Mouse (Mus musculus) testis, adult 2 months (tissue): ENCODE results near the gene Zfhx3. TPM values are rescaled to one million over a fixed set of nuclear protein-coding genes. Genes with fewer than 3 reads are reported as not detected.

Experiments
- H3K27ac ChIP-seq: fragments of 200-500 bp; 2 replicates; pipeline ENCODE4 v1.5.1; 2012; ENCODE audit warnings: low read depth, low read length; ENCODE audit not compliant: control insufficient read depth, insufficient read depth
- H3K27me3 ChIP-seq: fragments of 200-500 bp; 2 replicates; pipeline ENCODE4 v1.6.1; 2012; ENCODE audit warnings: mild to moderate bottlenecking, low read length, moderate library complexity; ENCODE audit not compliant: control insufficient read depth, insufficient read depth
- H3K36me3 ChIP-seq: fragments of 200-500 bp; 2 replicates; pipeline ENCODE4 v1.6.1; 2012; ENCODE audit warnings: mild to moderate bottlenecking, low read length; ENCODE audit not compliant: control insufficient read depth, insufficient read depth
- H3K4me1 ChIP-seq: fragments of 200-500 bp; 2 replicates; pipeline ENCODE4 v1.6.1; 2012; ENCODE audit warnings: low read length; ENCODE audit not compliant: control insufficient read depth, insufficient read depth
- H3K4me3 ChIP-seq: fragments of 200-500 bp; 2 replicates; pipeline ENCODE4 v1.5.1; 2012; ENCODE audit warnings: low read depth, mild to moderate bottlenecking, low read length, moderate library complexity, mixed read lengths; ENCODE audit not compliant: control insufficient read depth
- CTCF ChIP-seq: fragments of 200-500 bp; IDR thresholded peaks from 2 replicates; pipeline ENCODE4 v1.5.1; 2012; ENCODE audit warnings: low read depth, mild to moderate bottlenecking, inconsistent platforms, low read length, moderate library complexity; ENCODE audit not compliant: control insufficient read depth, insufficient read depth, insufficient replicate concordance
- POLR2A ChIP-seq: fragments of 200-500 bp; IDR thresholded peaks from 2 replicates; pipeline ENCODE4 v1.6.1; 2012; ENCODE audit warnings: low read depth, mild to moderate bottlenecking, inconsistent platforms, low read length, moderate library complexity; ENCODE audit not compliant: control insufficient read depth
- polyA plus RNA-seq: library from polyadenylated mRNA; depleted of rRNA; stranded (reverse); fragments of >200 nt; gene quantifications from 2 replicates; pipeline ENCODE4 v1.2.3, GENCODE M21; 2012

The Zfhx3 gene
- polyA plus RNA-seq, 1 experiment = 11.9 TPM

DNA sequence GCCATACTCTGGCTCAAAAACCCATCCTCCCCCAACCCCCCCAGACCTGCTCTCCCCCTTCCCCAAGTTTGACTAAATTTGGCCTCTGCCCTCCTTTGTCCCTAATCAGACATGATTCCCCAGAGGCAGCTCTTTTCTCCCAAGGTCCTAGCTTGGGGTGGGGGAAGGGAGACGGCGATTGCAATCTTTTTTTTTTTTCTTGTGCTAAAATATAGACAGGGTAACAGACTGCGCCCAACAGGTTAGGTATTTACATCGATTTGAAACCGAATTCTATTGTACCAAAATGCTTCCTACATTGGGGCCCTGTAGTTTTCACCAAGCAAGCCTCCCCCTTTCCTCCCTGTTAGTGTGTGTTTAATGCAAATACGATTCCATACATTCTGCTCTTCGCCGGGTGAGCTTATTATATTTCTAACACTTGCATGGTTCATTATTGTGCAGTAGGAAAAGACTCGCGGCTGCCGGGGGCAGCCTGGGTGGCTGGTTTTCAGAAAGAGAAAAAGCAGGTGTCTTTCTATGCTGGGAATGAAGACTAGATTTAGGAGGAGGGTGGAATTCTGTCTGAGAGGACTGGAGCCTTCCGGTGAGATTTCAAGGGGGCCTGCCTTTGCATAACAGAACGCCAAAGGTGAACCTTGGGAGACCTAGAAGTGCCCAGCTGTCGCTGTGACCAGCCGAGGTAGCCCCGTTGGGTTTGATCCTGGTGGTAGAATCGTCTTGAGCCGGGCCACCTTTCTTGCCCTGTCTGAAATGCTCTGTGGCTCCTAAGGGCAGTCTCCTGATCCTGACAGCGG is 771.1 kb downstream of the Zfhx3 start:
- Histone ChIP-seq H3K36me3 (no peaks in the 10 kb centered on the region), H3K4me1 (peaks cover 4% of the 10 kb centered on the region), H3K27me3 (no peaks in the 10 kb centered on the region), H3K4me3 (no peak overlapping the region), H3K27ac (no peak overlapping the region)
- TF ChIP-seq POLR2A = no peak
- no peak for TF ChIP-seq CTCF

DNA sequence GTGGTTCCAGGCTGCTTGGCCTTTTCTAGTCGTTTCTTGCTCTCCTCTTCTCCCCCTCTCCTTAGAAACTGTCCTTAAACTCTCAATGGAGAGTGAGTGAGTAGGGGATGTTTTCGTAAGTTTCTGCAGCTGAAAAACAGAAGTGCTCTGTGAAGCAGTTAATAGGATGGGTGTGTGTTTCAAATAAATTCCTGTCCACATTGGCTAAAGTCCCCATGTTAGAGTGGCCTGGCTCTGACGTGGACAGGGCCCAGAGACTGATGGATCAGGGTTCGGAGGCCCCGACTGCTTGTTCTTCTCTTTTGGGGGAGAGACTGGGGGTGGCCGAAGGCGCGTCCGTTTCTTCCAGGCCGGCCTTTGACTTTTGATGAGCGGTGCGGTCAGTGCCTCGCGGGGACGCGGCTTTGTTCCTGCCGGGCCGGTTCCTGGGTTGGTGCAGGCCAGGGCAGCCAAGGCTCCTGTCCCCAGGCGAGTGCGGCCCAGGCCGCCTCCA is 771.7 kb downstream of the Zfhx3 start:
- peaks cover 4% of the 10 kb centered on the region for H3K4me1 ChIP-seq
- TF ChIP-seq POLR2A (no peak), CTCF (no peak)

DNA sequence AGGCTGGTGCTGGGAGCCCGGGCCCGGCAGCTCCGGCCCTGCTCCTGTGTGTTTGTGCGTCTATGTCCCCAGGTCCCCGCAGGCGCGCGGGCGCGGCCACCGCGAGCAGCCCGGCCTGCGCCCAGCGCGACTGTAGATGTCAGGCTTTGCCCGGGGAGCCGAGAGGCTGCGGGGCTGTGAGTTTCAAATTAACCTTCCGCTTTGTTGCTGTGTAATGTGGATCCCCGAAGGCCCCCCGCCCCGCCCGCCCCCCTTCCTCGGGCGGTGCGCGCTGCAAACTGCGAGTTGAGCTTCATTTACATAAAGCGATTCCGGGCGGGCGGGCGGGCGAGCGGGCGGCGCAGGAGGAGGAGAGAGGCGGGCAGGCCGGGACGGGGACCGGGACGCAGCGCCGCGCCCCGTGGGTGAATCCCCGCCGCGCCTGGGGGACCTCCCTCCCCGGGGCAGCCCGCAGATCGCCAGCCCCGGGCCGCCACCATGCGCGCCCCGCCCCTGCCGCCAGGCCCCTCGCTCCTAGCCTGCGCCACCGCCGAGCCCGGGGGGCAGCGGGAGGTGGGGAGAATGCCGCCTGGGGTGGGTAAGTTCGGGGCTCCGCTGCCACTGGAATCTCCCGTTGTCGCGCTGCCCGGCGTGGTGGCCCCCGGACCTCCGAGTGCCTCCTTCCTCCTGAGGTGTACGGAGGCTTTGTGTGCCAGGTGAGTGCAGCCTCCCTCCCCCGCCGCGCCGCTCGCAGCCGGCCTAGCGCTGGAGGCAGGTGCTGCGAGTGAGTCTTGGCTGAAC is 772.4 kb downstream of the Zfhx3 start:
- Histone ChIP-seq H3K4me3 (peak overlapping the region; percentile 81), H3K27me3 (no peaks in the 10 kb centered on the region), H3K27ac (no peak overlapping the region), H3K4me1 (peaks cover 4% of the 10 kb centered on the region), H3K36me3 (no peaks in the 10 kb centered on the region)
- TF ChIP-seq CTCF (no peak), POLR2A (no peak)

More for the DNA sequence above, 771.7 kb downstream of the Zfhx3 start:
- H3K36me3 ChIP-seq = no peaks in the 10 kb centered on the region
- no peaks in the 10 kb centered on the region for H3K27me3 ChIP-seq
- H3K27ac ChIP-seq = no peak overlapping the region
- H3K4me3 ChIP-seq = peak overlapping the region; percentile 57

DNA sequence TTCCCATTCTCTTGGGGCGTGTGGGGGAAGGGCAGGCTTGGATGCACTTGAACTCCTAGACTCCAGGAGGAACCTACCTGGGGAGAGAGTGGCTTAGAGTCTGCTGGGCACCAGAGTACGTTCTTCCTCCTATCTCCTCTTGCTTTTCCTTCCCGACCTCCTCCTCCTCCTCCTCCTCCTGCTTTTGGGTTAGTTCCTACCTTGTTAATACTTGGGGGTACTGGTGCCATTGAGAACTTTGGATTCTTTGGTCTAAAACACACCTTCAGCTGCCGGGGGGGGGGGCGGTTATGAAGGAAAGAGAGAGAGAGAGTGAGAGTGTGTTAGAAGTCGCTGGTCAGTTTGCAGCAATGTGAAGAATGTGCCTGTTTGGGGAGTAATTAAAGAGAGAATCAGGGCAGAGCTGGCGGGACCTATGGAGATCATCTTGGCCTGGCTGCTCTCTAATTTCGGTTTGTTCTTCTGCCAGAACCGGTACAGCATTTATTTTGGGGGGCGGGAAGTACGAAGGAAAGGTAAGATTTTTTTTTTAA is 773.0 kb downstream of the Zfhx3 start:
- Histone ChIP-seq H3K4me3 (peak overlapping the region; percentile 81), H3K4me1 (peaks cover 4% of the 10 kb centered on the region), H3K36me3 (no peaks in the 10 kb centered on the region), H3K27ac (no peak overlapping the region), H3K27me3 (no peaks in the 10 kb centered on the region)
- TF ChIP-seq CTCF = no peak
- no peak for TF ChIP-seq POLR2A

DNA sequence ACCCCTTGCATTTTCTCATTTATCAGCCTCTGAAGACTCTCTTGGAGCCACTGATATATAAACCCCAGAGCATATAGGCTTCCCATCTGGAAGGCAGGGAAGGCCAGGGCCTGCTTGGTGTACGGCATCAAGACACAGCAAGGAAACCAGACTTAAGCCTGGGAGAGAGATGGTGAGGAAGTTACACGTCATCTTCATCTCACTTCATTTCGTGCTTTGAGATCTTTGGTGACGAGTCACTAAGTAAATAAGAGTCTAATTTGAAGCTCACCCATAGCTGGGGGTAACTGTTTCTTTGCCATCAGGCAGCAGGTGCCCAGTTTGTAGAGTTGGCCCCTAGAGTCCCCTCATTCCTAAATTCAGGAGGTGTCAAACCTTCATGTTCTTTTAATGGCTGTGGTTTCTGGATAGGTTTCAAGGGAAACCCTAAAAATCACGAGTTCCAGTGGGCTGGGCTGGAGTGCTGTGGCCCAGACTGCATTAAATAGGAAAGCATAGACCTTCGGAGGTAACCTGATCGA is 773.9 kb downstream of the Zfhx3 start:
- peaks cover 4% of the 10 kb centered on the region for H3K4me1 ChIP-seq
- no peaks in the 10 kb centered on the region for H3K36me3 ChIP-seq
- no peak overlapping the region for H3K4me3 ChIP-seq
- TF ChIP-seq CTCF (no peak), POLR2A (no peak)
- no peaks in the 10 kb centered on the region for H3K27me3 ChIP-seq
- no peak overlapping the region for H3K27ac ChIP-seq

DNA sequence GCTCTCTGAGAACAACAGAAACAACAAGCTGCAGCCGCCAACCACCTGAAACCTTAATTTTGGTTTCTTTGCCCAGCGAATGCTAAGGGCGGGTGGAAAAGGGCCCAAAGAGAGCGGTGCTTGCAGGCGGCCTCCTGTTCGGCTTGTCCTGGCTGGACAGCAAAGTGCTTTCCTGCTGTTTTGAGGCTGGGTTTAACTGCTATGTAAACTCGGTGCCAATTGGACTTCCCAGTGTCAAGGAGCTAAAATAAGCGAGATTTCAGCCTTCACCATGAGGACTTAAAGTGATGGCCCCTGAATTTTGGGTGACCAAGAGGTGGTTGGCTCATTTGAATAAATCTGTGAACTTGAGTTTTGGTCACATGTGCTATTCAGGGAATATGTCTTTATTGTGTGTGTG is 775.1 kb downstream of the Zfhx3 start:
- no peaks in the 10 kb centered on the region for H3K36me3 ChIP-seq
- H3K27ac ChIP-seq = no peak overlapping the region
- TF ChIP-seq POLR2A = no peak
- no peak for TF ChIP-seq CTCF
- H3K4me1 ChIP-seq = peaks cover 7% of the 10 kb centered on the region
- no peak overlapping the region for H3K4me3 ChIP-seq
- H3K27me3 ChIP-seq = no peaks in the 10 kb centered on the region

DNA sequence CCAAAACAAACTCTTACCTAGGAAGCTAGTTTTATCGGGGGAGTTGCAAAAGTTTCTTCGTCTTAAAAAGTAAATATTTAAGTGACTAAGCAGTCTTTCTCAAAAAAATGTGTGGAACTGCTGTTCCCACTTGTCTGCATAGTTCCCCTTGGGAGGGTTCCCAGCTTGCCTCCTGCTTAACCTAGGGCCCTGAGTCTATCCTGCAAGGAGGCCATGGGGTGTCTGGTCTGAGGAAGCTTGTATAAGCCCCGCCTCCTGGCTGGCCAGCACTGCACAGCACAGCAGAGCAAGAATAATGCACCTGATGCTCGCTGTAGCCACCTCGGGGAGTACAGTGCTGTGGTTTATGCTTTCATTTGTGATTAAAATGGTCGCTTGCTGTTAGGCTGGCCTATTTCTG is 775.6 kb downstream of the Zfhx3 start:
- peaks cover 9% of the 10 kb centered on the region for H3K4me1 ChIP-seq
- H3K4me3 ChIP-seq = no peak overlapping the region
- no peaks in the 10 kb centered on the region for H3K36me3 ChIP-seq
- H3K27ac ChIP-seq = no peak overlapping the region
- no peaks in the 10 kb centered on the region for H3K27me3 ChIP-seq
- TF ChIP-seq POLR2A = no peak
- TF ChIP-seq CTCF = no peak
